Mouse (Mus musculus) granulocyte monocyte progenitor cell, adult 5-6 weeks (primary cell): ENCODE measurements around the gene Ripk4. TPM values are rescaled to one million over a fixed set of nuclear protein-coding genes. Genes with fewer than 3 reads are reported as not detected.

ENCODE experiments used
- ATAC-seq: replicated peaks from 2 replicates; pipeline ENCODE4 v1.8.0; 2016; ENCODE audit warnings: mild to moderate bottlenecking, moderate TSS enrichment, inconsistent platforms; ENCODE audit not compliant: poor library complexity, severe bottlenecking
- total RNA-seq, 2 experiments: library from RNA; stranded (forward) in 1 of 2; stranded (reverse) in 1 of 2; fragments of 200-712, 200-1000 nt in 1 of 2; fragments of >200 nt in 1 of 2; fragmentation: Nextera tagmentation in 1 of 2; gene quantifications; 2 replicates each; pipeline ENCODE4 v1.2.3; 2014 to 2017

Gene Ripk4
- not detected in 2 replicates for total RNA-seq (2014; fragmentation: Nextera tagmentation)
- not detected in 2 replicates for total RNA-seq (2017)

- peak; percentile 54 for ATAC-seq
Observed at GRCm38 (mm10) chr16:97763061-97763989, at the start of gene Ripk4. Gene Ripk4, minus strand, starts transcription at chr16:97763787.

DNA sequence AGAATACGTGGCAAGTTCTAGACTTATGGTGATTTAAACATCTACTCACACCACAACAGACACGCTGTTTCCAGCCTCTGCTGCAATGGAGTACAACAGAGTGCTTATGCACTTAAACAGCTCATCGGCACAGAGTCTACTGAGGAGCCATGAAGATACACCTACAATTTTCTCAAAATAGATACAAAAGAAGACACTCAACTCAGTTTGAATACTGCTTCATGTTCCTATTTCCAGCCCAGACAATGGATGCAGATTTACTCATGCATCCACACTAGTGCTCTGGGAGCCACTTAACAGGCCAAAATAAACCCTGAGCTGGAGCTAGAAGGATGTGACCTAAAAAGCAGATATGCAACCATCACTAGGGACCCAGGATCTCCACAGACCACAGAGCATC is 45.3 kb upstream of the Ripk4 start:
- ATAC-seq, result no peak

- ATAC-seq, result no peak
Observed at GRCm38 (mm10) chr16:97805646-97806045, 42.1 kb upstream of the Ripk4 start.

- peak; percentile 75 for ATAC-seq
Observed at GRCm38 (mm10) chr16:97804680-97805547, 41.3 kb upstream of the Ripk4 start.

- ATAC-seq, result 0 out of 2 replicates have a peak, but pooled peaks have one; percentile 35
Observed at GRCm38 (mm10) chr16:97797950-97798869, 34.6 kb upstream of the Ripk4 start.

GRCm38 (mm10) chr16:97797212-97797611 is 33.6 kb upstream of the Ripk4 start:
- no peak for ATAC-seq

- ATAC-seq, result peak; percentile 27; the same call in 1 of the 2 replicates
Observed at GRCm38 (mm10) chr16:97794256-97794655, 30.7 kb upstream of the Ripk4 start.

- no peak for ATAC-seq
Observed at GRCm38 (mm10) chr16:97783057-97783456, 19.5 kb upstream of the Ripk4 start.

DNA sequence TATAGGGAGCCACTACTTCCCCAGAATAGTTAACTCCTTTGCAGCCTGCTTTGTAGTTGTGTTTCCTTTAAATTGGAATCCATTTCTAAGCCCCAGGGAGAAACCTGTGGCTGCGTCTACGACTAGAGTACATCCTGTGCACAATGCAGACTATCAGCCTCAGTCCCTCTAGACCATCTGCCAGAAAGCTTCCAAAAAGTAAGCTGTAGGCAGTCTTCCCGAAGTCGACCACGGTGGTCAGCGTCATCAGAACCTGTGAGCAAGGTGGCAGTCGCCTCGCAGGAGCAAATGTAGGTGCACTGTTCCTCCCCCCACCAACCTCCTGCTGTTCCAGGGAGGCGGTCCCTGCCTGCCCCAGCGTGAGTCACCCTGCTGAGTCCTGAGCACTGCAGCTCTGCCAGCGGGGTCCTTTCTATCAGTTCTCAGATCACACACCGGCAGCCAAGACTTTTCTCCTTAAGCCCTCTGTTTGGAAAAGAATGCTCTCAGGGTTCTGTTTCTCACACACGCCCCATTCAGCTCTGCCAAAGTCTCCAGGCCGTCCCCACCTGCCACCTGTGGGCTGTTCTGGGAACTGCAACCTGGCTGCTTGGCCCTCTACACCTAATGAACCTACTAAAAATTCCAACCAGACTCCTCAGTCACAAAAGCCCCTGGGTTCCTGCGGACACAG is 14.9 kb upstream of the Ripk4 start:
- peak; percentile 87 for ATAC-seq

- ATAC-seq, result no peak
Observed at GRCm38 (mm10) chr16:97766501-97766900, 2.9 kb upstream of the Ripk4 start.

DNA sequence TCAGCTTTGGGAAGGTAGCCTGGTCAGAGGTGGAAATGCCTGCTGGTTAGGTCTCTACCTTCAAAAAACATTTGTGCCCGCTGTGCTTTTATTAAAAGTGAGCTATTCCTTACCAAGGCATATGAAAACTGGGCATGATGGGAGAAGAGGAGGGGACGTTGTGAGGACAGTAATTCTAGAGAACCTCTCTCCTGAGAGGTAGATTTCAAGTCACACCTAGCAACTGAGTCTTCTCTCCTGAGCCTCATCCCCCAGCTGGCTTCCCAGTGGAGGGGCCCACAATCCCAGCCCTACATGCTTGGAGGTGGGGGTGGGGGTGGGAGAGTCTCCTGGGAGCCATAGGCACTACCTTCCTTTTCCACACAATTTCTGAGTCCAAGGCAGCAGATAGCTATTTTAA is 1.0 kb upstream of the Ripk4 start:
- ATAC-seq, result no peak

GRCm38 (mm10) chr16:97763990-97764340 is 378 bp upstream of the Ripk4 start:
- no peak for ATAC-seq

DNA sequence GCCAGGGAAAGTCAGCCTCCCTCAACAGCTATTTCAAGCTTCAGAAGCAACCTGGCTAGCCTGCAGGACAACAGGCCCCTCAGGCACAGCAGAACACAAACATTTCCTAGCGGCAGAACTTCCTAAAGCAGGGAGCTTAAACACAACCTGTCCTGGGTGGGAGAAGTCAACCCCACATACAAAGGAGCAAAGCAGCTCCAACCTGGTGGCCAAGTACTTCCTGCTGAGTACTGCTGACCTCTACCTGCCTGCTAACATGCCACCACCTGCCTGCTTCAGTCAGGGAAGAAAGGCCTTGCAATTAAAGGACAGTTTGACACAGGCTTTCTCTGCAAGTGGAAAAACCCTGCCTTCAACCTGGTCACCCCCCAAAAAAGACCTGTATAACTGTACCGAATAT is 1.8 kb downstream of the Ripk4 start:
- no peak for ATAC-seq

DNA sequence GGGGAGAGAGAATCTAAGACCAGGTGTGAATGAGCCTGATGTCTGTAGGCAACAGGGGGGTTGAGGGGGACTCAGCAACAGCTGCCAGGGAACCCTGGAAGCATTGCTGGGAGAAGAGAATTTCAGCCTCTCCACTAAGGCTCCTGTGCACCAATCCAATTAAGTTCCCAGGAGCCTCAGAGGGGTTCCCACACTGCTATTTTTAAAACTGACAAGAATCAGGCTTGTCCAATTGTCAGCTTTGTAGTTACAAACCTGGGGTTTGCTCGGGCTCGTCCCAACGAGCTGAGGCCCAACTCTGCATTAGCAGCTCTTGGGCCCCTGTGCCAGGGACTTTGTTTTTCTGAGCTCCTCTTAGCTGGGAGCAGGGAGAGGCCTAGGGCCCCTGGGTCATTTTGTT is 3.9 kb downstream of the Ripk4 start:
- no peak for ATAC-seq

GRCm38 (mm10) chr16:97758288-97758687 is 5.3 kb downstream of the Ripk4 start:
- ATAC-seq, result no peak

- peak; percentile 57 for ATAC-seq
Observed at GRCm38 (mm10) chr16:97756460-97756859, 7.1 kb downstream of the Ripk4 start.

- no peak for ATAC-seq
Observed at GRCm38 (mm10) chr16:97752316-97752941, 11.2 kb downstream of the Ripk4 start.

GRCm38 (mm10) chr16:97751884-97752283 is 11.7 kb downstream of the Ripk4 start:
- peak; percentile 72 for ATAC-seq

- no peak for ATAC-seq
Observed at GRCm38 (mm10) chr16:97748421-97748820, 15.2 kb downstream of the Ripk4 start.
